Mouse (Mus musculus) C2C12 (cell line): ENCODE results near the gene Tyk2. TPM values are rescaled to one million over a fixed set of nuclear protein-coding genes. Genes with fewer than 3 reads are reported as not detected.
A peak's percentile ranks its signal among the peaks of the same experiment; 100 is the strongest.

ENCODE experiments used
- H3K27me3 ChIP-seq: one replicate; pipeline ENCODE4 v1.6.1; 2011; ENCODE audit not compliant: control insufficient read depth, insufficient read depth, insufficient read length
- H3K36me3 ChIP-seq: one replicate; pipeline ENCODE4 v1.6.1; 2011; ENCODE audit not compliant: control insufficient read depth, insufficient read depth
- H3K4me3 ChIP-seq: one replicate; pipeline ENCODE4 v1.5.1; 2011; ENCODE audit warnings: mild to moderate bottlenecking, control low read depth; ENCODE audit not compliant: poor library complexity, insufficient read depth, severe bottlenecking
- H3K79me2 ChIP-seq: one replicate; pipeline ENCODE4 v1.6.1; 2011; ENCODE audit not compliant: control insufficient read depth, insufficient read depth
- H3K79me3 ChIP-seq: one replicate; pipeline ENCODE4 v1.6.1; 2011; ENCODE audit warnings: low read depth, control low read depth
- H3ac ChIP-seq: one replicate; pipeline ENCODE3; 2011; ENCODE audit warnings: low read depth; ENCODE audit not compliant: control insufficient read depth, insufficient read length
- CEBPB ChIP-seq: IDR thresholded peaks from one replicate; pipeline ENCODE4 v1.6.1; 2011; ENCODE audit warnings: low read depth, mild to moderate bottlenecking, control low read depth, moderate library complexity
- CTCF ChIP-seq: IDR thresholded peaks from one replicate; pipeline ENCODE4 v1.5.1; 2011; ENCODE audit not compliant: control insufficient read depth, insufficient read depth, insufficient read length
- FOSL1 ChIP-seq: IDR thresholded peaks from one replicate; pipeline ENCODE4 v1.8.0; 2011; ENCODE audit warnings: mild to moderate bottlenecking, low read length; ENCODE audit not compliant: poor library complexity, insufficient read depth, severe bottlenecking
- MAX ChIP-seq: IDR thresholded peaks from one replicate; pipeline ENCODE4 v1.6.1; 2011; ENCODE audit warnings: mild to moderate bottlenecking, control low read depth
- MYOD1 ChIP-seq: IDR thresholded peaks from one replicate; pipeline ENCODE4 v1.6.1; 2011; ENCODE audit warnings: low read depth; ENCODE audit not compliant: control insufficient read depth, insufficient read length
- MYOG ChIP-seq: IDR thresholded peaks from one replicate; pipeline ENCODE4 v1.6.1; 2011; ENCODE audit not compliant: control insufficient read depth, insufficient read length; ENCODE audit errors: extremely low read depth
- USF1 ChIP-seq: IDR thresholded peaks from one replicate; pipeline ENCODE4 v1.6.1; 2011; ENCODE audit warnings: low read depth, mild to moderate bottlenecking, control low read depth, moderate library complexity
- microRNA-seq: library from miRNA; unstranded; fragments of <30 nt; microRNA quantifications from one replicate; pipeline ENCODE4, GENCODE M21; 2019; ENCODE audit warnings: borderline microRNAs expressed
- polyA plus RNA-seq: library from polyadenylated mRNA; unstranded; fragments of >200 nt; fragmentation: generic; extraction: Trizol; gene quantifications from one replicate; pipeline ENCODE4 v1.2.1, GENCODE M21; 2012; ENCODE audit warnings: missing spikeins

Gene Tyk2
- polyA plus RNA-seq, 1 experiment: 8.7 TPM

- H3K79me3 ChIP-seq: peaks cover 22% of the 10 kb centered on the region
- peak; percentile 97 for TF ChIP-seq USF1
- no peak for TF ChIP-seq MYOG
- TF ChIP-seq MAX: peak; percentile 91
- TF ChIP-seq MYOD1: no peak
- TF ChIP-seq CTCF: no peak
- TF ChIP-seq CEBPB: no peak
- no peak for TF ChIP-seq FOSL1
- peak within 1 kb of the TSS; percentile 95 for H3ac ChIP-seq
- no peaks in the 10 kb centered on the region for H3K27me3 ChIP-seq
- H3K36me3 ChIP-seq: peaks cover 42% of the 10 kb centered on the region
- peaks cover 31% of the 10 kb centered on the region for H3K79me2 ChIP-seq
- peak within 1 kb of the TSS; percentile 57 for H3K4me3 ChIP-seq
Observed at GRCm38 (mm10) chr9:21073044-21073840, 57.8 kb downstream of the Tyk2 start, which contains the start of the genes Gm49373 and Fdx1l. TSS of gene Gm49373 (minus strand) at chr9:21073096. TSS of gene Fdx1l (minus strand) at chr9:21073614.

GRCm38 (mm10) chr9:21072641-21073040 lies 58.4 kb downstream of the Tyk2 start:
- Histone ChIP-seq H3K27me3 (no peaks in the 10 kb centered on the region), H3K4me3 (peak overlapping the region; percentile 57), H3K36me3 (peaks cover 41% of the 10 kb centered on the region), H3K79me3 (peaks cover 22% of the 10 kb centered on the region), H3ac (peak overlapping the region; percentile 95), H3K79me2 (peaks cover 31% of the 10 kb centered on the region)
- no peak for TF ChIP-seq FOSL1
- TF ChIP-seq CTCF: no peak

- peaks cover 21% of the 10 kb centered on the region for H3K79me2 ChIP-seq
- no peak for TF ChIP-seq CTCF
- no peak for TF ChIP-seq MYOG
- no peak for TF ChIP-seq CEBPB
- TF ChIP-seq USF1: no peak
- TF ChIP-seq MAX: no peak
- TF ChIP-seq MYOD1: no peak
- TF ChIP-seq FOSL1: no peak
- H3K36me3 ChIP-seq: peaks cover 51% of the 10 kb centered on the region
- peaks cover 16% of the 10 kb centered on the region for H3K79me3 ChIP-seq
- no peaks in the 10 kb centered on the region for H3K27me3 ChIP-seq
- H3ac ChIP-seq: no peak within 1 kb of the TSS
- no peak within 1 kb of the TSS for H3K4me3 ChIP-seq
Observed at GRCm38 (mm10) chr9:21067006-21067684, 63.9 kb downstream of the Tyk2 start, which contains the start of gene Zglp1. TSS of gene Zglp1 (minus strand) at chr9:21067093.

GRCm38 (mm10) chr9:21062928-21063327 lies 68.1 kb downstream of the Tyk2 start:
- Histone ChIP-seq H3K4me3 (no peak overlapping the region), H3ac (no peak overlapping the region), H3K79me2 (no peaks in the 10 kb centered on the region), H3K27me3 (no peaks in the 10 kb centered on the region), H3K79me3 (no peaks in the 10 kb centered on the region), H3K36me3 (peaks cover 41% of the 10 kb centered on the region)
- TF ChIP-seq MAX: no peak
- no peak for TF ChIP-seq CEBPB
- no peak for TF ChIP-seq FOSL1
- TF ChIP-seq MYOD1: no peak
- TF ChIP-seq CTCF: no peak
- no peak for TF ChIP-seq USF1

Small RNAs within 50 kb of the gene (microRNA-seq; reads per million reads assigned to microRNA genes)
- gene Mir7082: 0.24 reads per million

Other genes with a start within 250 kb of the Tyk2 start
- gene Ppan, start 243.1 kb downstream of the Tyk2 start, polyA plus RNA-seq: 88.3 TPM
- gene Eif3g, start 232.6 kb downstream of the Tyk2 start, polyA plus RNA-seq: 247 TPM
- gene Dnmt1, start 171.4 kb downstream of the Tyk2 start, polyA plus RNA-seq: 69.7 TPM
- 13.0 TPM for gene S1pr2, start 154.5 kb downstream of the Tyk2 start, polyA plus RNA-seq
- gene Mrpl4, start 128.5 kb downstream of the Tyk2 start, polyA plus RNA-seq: 107 TPM
- gene Icam1, start 115.3 kb downstream of the Tyk2 start, polyA plus RNA-seq: 0.09 TPM
- gene Icam4, start 101.9 kb downstream of the Tyk2 start, polyA plus RNA-seq: 0.43 TPM
- 0.46 TPM for gene Icam5, start 99.2 kb downstream of the Tyk2 start, polyA plus RNA-seq
- gene Zglp1, start 64.2 kb downstream of the Tyk2 start, polyA plus RNA-seq: 0.43 TPM
- gene Gm49373, start 58.1 kb downstream of the Tyk2 start, polyA plus RNA-seq: 0.96 TPM
- gene Fdx1l, start 57.6 kb downstream of the Tyk2 start, polyA plus RNA-seq: 109 TPM
- gene Gm38431, start 39.2 kb downstream of the Tyk2 start, polyA plus RNA-seq: 1.3 TPM
- 49.2 TPM for gene Raver1, start 39.2 kb downstream of the Tyk2 start, polyA plus RNA-seq
- 342 TPM for gene Cdc37, start 18.7 kb upstream of the Tyk2 start, polyA plus RNA-seq
- gene Pde4a, start 34.5 kb upstream of the Tyk2 start, polyA plus RNA-seq: 7.4 TPM
- 41.5 TPM for gene Keap1, start 108.1 kb upstream of the Tyk2 start, polyA plus RNA-seq
- 0.04 TPM for gene S1pr5, start 117.2 kb upstream of the Tyk2 start, polyA plus RNA-seq
- gene Atg4d, start 134.1 kb upstream of the Tyk2 start, polyA plus RNA-seq: 33.7 TPM
- gene Kri1, start 156.7 kb upstream of the Tyk2 start, polyA plus RNA-seq: 29.3 TPM
- gene Cdkn2d, start 160.2 kb upstream of the Tyk2 start, polyA plus RNA-seq: 49.4 TPM
- gene Ap1m2, start 181.1 kb upstream of the Tyk2 start, polyA plus RNA-seq: not detected
- gene Slc44a2, start 189.5 kb upstream of the Tyk2 start, polyA plus RNA-seq: 221 TPM
- 66.6 TPM for gene Ilf3, start 236.6 kb upstream of the Tyk2 start, polyA plus RNA-seq